ENCODE assay signal across 11 mouse cellular contexts in genomic region chrX:18165121-18165520, GRCm38 (mm10). TPM values are rescaled to one million over a fixed set of nuclear protein-coding genes. Genes with fewer than 3 reads are reported as not detected.
A peak's percentile ranks its signal among the peaks of the same experiment; 100 is the strongest.
DNase-seq lines count a peak whose midpoint lies in the region; ATAC-seq and TF ChIP-seq lines count a peak whose summit lies in the region.
"Had no signal": no experiment of that assay in that cellular context is flagged by ENCODE, and none has a peak within 500 bp of the region (broad histone marks: within the 10 kb centered on the region; RNA-seq: fewer than 3 reads in every experiment).

No protein-coding gene starts in this region.

- no peaks in the 10 kb centered on the region for H3K4me1 ChIP-seq in hindbrain, embryonic 12.5 days
- H3K4me1 ChIP-seq in hindbrain, embryonic 16.5 days (ENCODE audit: control insufficient read depth, insufficient read depth, low read depth, low read length), result no peaks in the 10 kb centered on the region
- H3K4me1 ChIP-seq in E14TG2a.4 (replicated peaks; ENCODE audit: low read depth, low read length), result peaks cover 4% of the 10 kb centered on the region
- H3K4me1 ChIP-seq in forebrain, embryonic 15.5 days, result peaks cover 4% of the 10 kb centered on the region; the same call in 1 of the 2 replicates
- no peaks in the 10 kb centered on the region for H3K4me1 ChIP-seq in midbrain, embryonic 11.5 days (ENCODE audit: control insufficient read depth, insufficient read depth, low read length)
- H3K4me1 ChIP-seq: heart, embryonic 15.5 days had no signal

- H3K9ac ChIP-seq in hindbrain, embryonic 12.5 days, result no peak overlapping the region
- no peak overlapping the region for H3K9ac ChIP-seq in hindbrain, embryonic 16.5 days (ENCODE audit: low read depth, low read length)
- no peak overlapping the region for H3K9ac ChIP-seq in forebrain, embryonic 15.5 days (replicated peaks)
- no peak overlapping the region for H3K9ac ChIP-seq in midbrain, embryonic 11.5 days (ENCODE audit: low read length)

- no peaks in the 10 kb centered on the region for H3K36me3 ChIP-seq in hindbrain, embryonic 12.5 days
- H3K36me3 ChIP-seq in hindbrain, embryonic 16.5 days (ENCODE audit: control insufficient read depth, insufficient read depth, low read length), result no peaks in the 10 kb centered on the region
- H3K36me3 ChIP-seq in E14TG2a.4 (ENCODE audit: insufficient read depth, low read length), result no peaks in the 10 kb centered on the region
- no peaks in the 10 kb centered on the region for H3K36me3 ChIP-seq in forebrain, embryonic 15.5 days
- no peaks in the 10 kb centered on the region for H3K36me3 ChIP-seq in midbrain, embryonic 11.5 days (ENCODE audit: control insufficient read depth, insufficient read depth, low read length)
- H3K36me3 ChIP-seq: heart, embryonic 15.5 days had no signal

- 80% methylated on average over 2 of the region's 2 CpGs for WGBS in hindbrain, embryonic 12.5 days
- WGBS in hindbrain, embryonic 16.5 days, result 72% methylated on average over 2 of the region's 2 CpGs
- whole genome bisulfite sequencing in forebrain, embryonic 15.5 days, result 70% methylated on average over 2 of the region's 2 CpGs
- 84% methylated on average over 2 of the region's 2 CpGs for WGBS in midbrain, embryonic 11.5 days

- TF ChIP-seq CTCF in E14TG2a.4 (conservative IDR thresholded peaks at IDR 0.05; ENCODE audit: low read length), result no peak

- no peak for ATAC-seq in hindbrain, embryonic 12.5 days (ENCODE audit: low FRiP score)
- no peak for ATAC-seq in hindbrain, embryonic 16.5 days
- ATAC-seq in forebrain, embryonic 15.5 days (replicated peaks), result no peak
- no peak for ATAC-seq in midbrain, embryonic 11.5 days (ENCODE audit: low FRiP score)

- H3K9me3 ChIP-seq in hindbrain, embryonic 12.5 days (replicated peaks), result no peaks in the 10 kb centered on the region
- H3K9me3 ChIP-seq in hindbrain, embryonic 16.5 days (ENCODE audit: control insufficient read depth, low read length), result no peaks in the 10 kb centered on the region
- no peaks in the 10 kb centered on the region for H3K9me3 ChIP-seq in E14TG2a.4 (ENCODE audit: low read length)
- H3K9me3 ChIP-seq in forebrain, embryonic 15.5 days, result no peaks in the 10 kb centered on the region
- H3K9me3 ChIP-seq in midbrain, embryonic 11.5 days (ENCODE audit: control insufficient read depth, low read length), result no peaks in the 10 kb centered on the region
- H3K9me3 ChIP-seq: heart, embryonic 15.5 days had no signal

- H3K27me3 ChIP-seq in hindbrain, embryonic 12.5 days, result no peaks in the 10 kb centered on the region
- no peaks in the 10 kb centered on the region for H3K27me3 ChIP-seq in hindbrain, embryonic 16.5 days (replicated peaks; ENCODE audit: control insufficient read depth, insufficient read depth, low read length)
- H3K27me3 ChIP-seq in E14TG2a.4 (ENCODE audit: insufficient read depth, low read length), result no peaks in the 10 kb centered on the region
- H3K27me3 ChIP-seq in forebrain, embryonic 15.5 days, result no peaks in the 10 kb centered on the region
- H3K27me3 ChIP-seq in midbrain, embryonic 11.5 days (ENCODE audit: control insufficient read depth, insufficient read depth, low read length), result no peaks in the 10 kb centered on the region
- H3K27me3 ChIP-seq: heart, embryonic 15.5 days had no signal

- peak overlapping the region; percentile 65 for H3K4me2 ChIP-seq in hindbrain, embryonic 12.5 days (replicated peaks)
- no peak overlapping the region; the same call in 1 of the 2 replicates for H3K4me2 ChIP-seq in hindbrain, embryonic 16.5 days (ENCODE audit: low read length)
- peak overlapping the region; percentile 55 for H3K4me2 ChIP-seq in forebrain, embryonic 15.5 days (replicated peaks)
- peak overlapping the region; percentile 50; the same call in 1 of the 2 replicates for H3K4me2 ChIP-seq in midbrain, embryonic 11.5 days

- DNase-seq in midbrain, embryonic 11.5 days (ENCODE audit: low spot score, missing footprints), result no peak
- no peak for DNase-seq in spleen, postnatal 4 days (ENCODE audit: low spot score in 2 of 2)
- no peak for DNase-seq in thymus, postnatal 36 days
- no peak for DNase-seq in natural killer cell, adult 2 months (ENCODE audit: low spot score in 2 of 2)
- DNase-seq: right cerebral cortex, postnatal 14 days; thymus, adult 18-20 months had no signal

- no peak overlapping the region for H3K27ac ChIP-seq in hindbrain, embryonic 12.5 days
- no peak overlapping the region for H3K27ac ChIP-seq in hindbrain, embryonic 16.5 days (ENCODE audit: low read depth, low read length)
- H3K27ac ChIP-seq in forebrain, embryonic 15.5 days (replicated peaks), result no peak overlapping the region
- no peak overlapping the region for H3K27ac ChIP-seq in midbrain, embryonic 11.5 days (ENCODE audit: low read depth, low read length)

- no peak overlapping the region for H3K4me3 ChIP-seq in hindbrain, embryonic 12.5 days
- H3K4me3 ChIP-seq in hindbrain, embryonic 16.5 days (ENCODE audit: low read length), result no peak overlapping the region
- H3K4me3 ChIP-seq in E14TG2a.4 (replicated peaks; ENCODE audit: low read length), result peak overlapping the region; percentile 89
- H3K4me3 ChIP-seq in forebrain, embryonic 15.5 days, result peak overlapping the region; percentile 92
- no peak overlapping the region for H3K4me3 ChIP-seq in midbrain, embryonic 11.5 days (ENCODE audit: low read depth, low read length)

RNA-seq across cellular contexts. Expression of gene Kdm6a, which starts 2.7 kb away (rescaled TPM):
- 33.5 and 35.4 TPM in 2 replicates for polyA plus RNA-seq in hindbrain, embryonic 12.5 days (2016; fragmentation: Nextera tagmentation; extraction: Ambion mirVana)
- polyA plus RNA-seq in hindbrain, embryonic 16.5 days (2015; fragmentation: Nextera tagmentation; extraction: Ambion mirVana), result 14.7 and 17.1 TPM in 2 replicates
- polyA plus RNA-seq in forebrain, embryonic 15.5 days (2015; fragmentation: Nextera tagmentation; extraction: Ambion mirVana), result 20.5 and 21.6 TPM in 2 replicates
- polyA plus RNA-seq in midbrain, embryonic 11.5 days (2014; fragmentation: Nextera tagmentation; extraction: Ambion mirVana), result 34.7 and 41.8 TPM in 2 replicates

RNA-seq across cellular contexts. Expression of gene Dusp21, which starts 19.5 kb away (rescaled TPM):
- not detected in 2 replicates for polyA plus RNA-seq in hindbrain, embryonic 12.5 days (2016; fragmentation: Nextera tagmentation; extraction: Ambion mirVana)
- polyA plus RNA-seq in hindbrain, embryonic 16.5 days (2015; fragmentation: Nextera tagmentation; extraction: Ambion mirVana), result not detected in 2 replicates
- polyA plus RNA-seq in forebrain, embryonic 15.5 days (2015; fragmentation: Nextera tagmentation; extraction: Ambion mirVana), result not detected in 2 replicates
- polyA plus RNA-seq in midbrain, embryonic 11.5 days (2014; fragmentation: Nextera tagmentation; extraction: Ambion mirVana), result not detected in 2 replicates
- polyA plus RNA-seq: heart, embryonic 15.5 days had no signal

Comparison
In these comparisons a context has a peak if more than half of its experiments do, and no peak if none do; other contexts are left out.
1. H3K4me3 ChIP-seq: peak in E14TG2a.4 (single experiment) and forebrain, embryonic 15.5 days (single experiment); none in hindbrain, embryonic 12.5 days (single experiment), hindbrain, embryonic 16.5 days (single experiment) and midbrain, embryonic 11.5 days (single experiment).